Mouse (Mus musculus): ENCODE results near the gene Ccdc34. TPM values are rescaled to one million over a fixed set of nuclear protein-coding genes. Genes with fewer than 3 reads are reported as not detected.

Ccdc34 gene
- polyA plus RNA-seq, 1 experiment from 2014 or later: 33.5 TPM

DNA sequence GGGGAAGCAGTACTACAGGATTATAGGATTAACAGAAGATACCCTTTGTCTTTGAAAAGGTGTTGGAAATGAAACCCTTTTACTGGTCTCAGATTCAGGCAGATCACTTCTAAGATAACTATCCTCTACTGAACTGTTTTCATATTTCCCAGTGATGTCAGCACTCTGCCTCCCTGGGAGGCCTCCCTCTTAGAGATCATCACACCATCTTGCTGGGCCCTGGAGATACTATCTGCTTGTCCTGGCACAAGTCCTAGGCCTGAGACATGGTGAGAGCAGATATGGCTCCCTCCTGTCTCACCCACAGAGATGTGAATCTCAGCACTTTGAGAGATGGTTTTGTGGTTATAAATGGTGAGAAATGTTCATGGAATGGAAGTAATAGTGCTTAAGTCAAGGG lies 131.6 kb downstream of the Ccdc34 start:
- no peak overlapping the region for H3K4me2 ChIP-seq (ENCODE audit: low read length)
- H3K9ac ChIP-seq (replicated peaks; ENCODE audit: low read depth, low read length): no peak overlapping the region
- H3K27ac ChIP-seq (ENCODE audit: low read length): no peak overlapping the region
- H3K9me3 ChIP-seq (ENCODE audit: control insufficient read depth, low read length): no peaks in the 10 kb centered on the region
- H3K27me3 ChIP-seq (replicated peaks; ENCODE audit: control insufficient read depth, insufficient read depth, low read length): no peaks in the 10 kb centered on the region
- H3K36me3 ChIP-seq (ENCODE audit: control insufficient read depth, insufficient read depth): no peaks in the 10 kb centered on the region
- no peak overlapping the region for H3K4me3 ChIP-seq (replicated peaks; ENCODE audit: low read length)
- H3K4me1 ChIP-seq (replicated peaks; ENCODE audit: control insufficient read depth, insufficient read depth, low read length): no peaks in the 10 kb centered on the region
- no peak for ATAC-seq

DNA sequence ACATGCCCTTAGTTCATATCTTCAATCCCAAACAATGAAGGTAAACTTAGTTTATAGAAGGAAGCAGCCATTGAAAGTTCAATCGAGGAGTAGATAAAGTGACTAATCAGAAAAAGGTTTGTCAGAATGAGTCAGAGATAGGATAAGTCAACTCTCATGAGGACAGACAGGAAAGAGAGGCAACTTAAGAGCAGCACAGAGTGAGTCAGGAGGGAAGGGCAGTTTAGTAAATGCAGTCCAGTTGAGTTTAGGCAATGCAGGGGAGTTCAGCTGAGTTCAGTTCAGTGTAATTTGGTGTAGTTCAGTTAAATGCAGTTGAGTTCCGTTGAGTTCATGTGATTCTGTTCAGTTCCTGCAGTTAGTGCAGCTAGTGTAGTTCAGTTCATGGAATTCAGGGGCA lies 138.7 kb downstream of the Ccdc34 start:
- ATAC-seq: no peak
- H3K4me3 ChIP-seq (replicated peaks; ENCODE audit: low read length): no peak overlapping the region
- H3K4me1 ChIP-seq (replicated peaks; ENCODE audit: control insufficient read depth, insufficient read depth, low read length): no peaks in the 10 kb centered on the region
- 94% methylated on average over 2 of the region's 2 CpGs for WGBS
- H3K36me3 ChIP-seq (ENCODE audit: control insufficient read depth, insufficient read depth): no peaks in the 10 kb centered on the region
- no peak overlapping the region for H3K9ac ChIP-seq (replicated peaks; ENCODE audit: low read depth, low read length)
- no peaks in the 10 kb centered on the region for H3K27me3 ChIP-seq (replicated peaks; ENCODE audit: control insufficient read depth, insufficient read depth, low read length)
- no peak overlapping the region for H3K27ac ChIP-seq (ENCODE audit: low read length)
- H3K9me3 ChIP-seq (ENCODE audit: control insufficient read depth, low read length): 0 out of 2 replicates have a peak, but pooled peaks cover 3% of the 10 kb centered on the region
- H3K4me2 ChIP-seq (ENCODE audit: low read length): no peak overlapping the region

DNA sequence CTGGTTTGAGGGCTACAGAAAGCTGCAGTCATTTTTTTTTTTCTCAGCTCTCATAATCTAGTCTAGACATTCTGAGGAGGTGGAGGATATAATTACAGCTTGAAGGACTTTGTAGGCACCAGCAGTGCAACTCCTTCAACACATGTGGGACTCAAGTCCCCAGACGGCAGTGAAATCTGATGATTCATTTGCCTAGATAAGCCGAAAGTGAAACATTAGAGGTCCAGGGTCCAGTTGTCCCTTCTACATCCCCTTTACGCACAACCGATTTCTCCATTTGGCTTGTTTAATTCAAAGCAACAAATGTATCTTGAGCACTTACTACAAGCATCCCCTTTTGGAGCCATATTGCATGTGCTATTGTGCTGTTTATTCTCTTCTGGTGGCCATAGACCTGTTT lies 147.4 kb downstream of the Ccdc34 start:
- Histone ChIP-seq H3K36me3 (ENCODE audit: control insufficient read depth, insufficient read depth) (no peaks in the 10 kb centered on the region), H3K4me2 (ENCODE audit: low read length) (no peak overlapping the region), H3K27me3 (replicated peaks; ENCODE audit: control insufficient read depth, insufficient read depth, low read length) (no peaks in the 10 kb centered on the region), H3K9ac (replicated peaks; ENCODE audit: low read depth, low read length) (no peak overlapping the region), H3K27ac (ENCODE audit: low read length) (no peak overlapping the region), H3K4me3 (replicated peaks; ENCODE audit: low read length) (no peak overlapping the region), H3K9me3 (ENCODE audit: control insufficient read depth, low read length) (no peaks in the 10 kb centered on the region), H3K4me1 (replicated peaks; ENCODE audit: control insufficient read depth, insufficient read depth, low read length) (no peaks in the 10 kb centered on the region)
- no peak for ATAC-seq
- WGBS: 97% methylated on average over 4 of the region's 4 CpGs

DNA sequence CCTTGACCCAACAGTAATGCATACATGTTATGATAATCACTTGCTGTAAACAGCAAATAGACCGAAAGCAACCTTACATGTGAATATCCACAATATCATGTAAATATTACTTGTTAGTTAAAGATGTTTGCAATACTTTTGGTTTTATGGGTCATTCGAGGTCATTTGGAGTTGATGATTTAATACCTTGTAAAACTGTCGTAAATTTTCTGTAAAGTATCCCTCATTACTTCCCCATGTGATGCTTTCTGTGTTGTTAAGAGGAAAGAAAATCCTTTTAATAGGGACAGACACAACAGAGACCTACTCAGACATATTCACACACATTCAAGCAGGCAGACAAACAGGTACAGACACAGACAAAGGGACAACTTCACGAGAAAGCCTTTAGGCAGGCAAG lies 150.1 kb downstream of the Ccdc34 start:
- no peak for ATAC-seq
- no peaks in the 10 kb centered on the region for H3K27me3 ChIP-seq (replicated peaks; ENCODE audit: control insufficient read depth, insufficient read depth, low read length)
- H3K27ac ChIP-seq (ENCODE audit: low read length): no peak overlapping the region
- WGBS: 75% methylated on average over 4 of the region's 4 CpGs
- no peaks in the 10 kb centered on the region for H3K36me3 ChIP-seq (ENCODE audit: control insufficient read depth, insufficient read depth)
- H3K9me3 ChIP-seq (ENCODE audit: control insufficient read depth, low read length): no peaks in the 10 kb centered on the region
- H3K4me3 ChIP-seq (replicated peaks; ENCODE audit: low read length): no peak overlapping the region
- no peaks in the 10 kb centered on the region for H3K4me1 ChIP-seq (replicated peaks; ENCODE audit: control insufficient read depth, insufficient read depth, low read length)
- H3K4me2 ChIP-seq (ENCODE audit: low read length): no peak overlapping the region
- H3K9ac ChIP-seq (replicated peaks; ENCODE audit: low read depth, low read length): no peak overlapping the region

DNA sequence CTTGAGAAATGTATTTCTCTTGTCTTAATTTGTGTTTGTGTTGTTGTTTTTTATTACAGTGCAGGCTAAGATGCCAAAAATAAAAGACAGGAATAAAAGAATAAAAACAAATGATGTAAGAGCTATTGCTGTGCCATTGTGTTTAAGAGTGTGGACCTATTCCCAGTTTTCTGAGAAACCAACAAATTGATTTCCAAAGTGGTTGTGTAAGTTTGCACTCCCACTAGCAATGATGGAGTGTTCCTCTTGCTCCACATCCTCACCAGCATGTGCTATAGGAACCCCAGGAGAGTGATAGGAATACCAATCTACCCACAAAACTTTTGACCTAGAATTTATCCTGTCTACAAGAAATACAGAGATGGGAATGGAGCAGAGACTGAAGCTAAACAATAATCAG lies 150.7 kb downstream of the Ccdc34 start:
- H3K9me3 ChIP-seq (ENCODE audit: control insufficient read depth, low read length): no peaks in the 10 kb centered on the region

DNA sequence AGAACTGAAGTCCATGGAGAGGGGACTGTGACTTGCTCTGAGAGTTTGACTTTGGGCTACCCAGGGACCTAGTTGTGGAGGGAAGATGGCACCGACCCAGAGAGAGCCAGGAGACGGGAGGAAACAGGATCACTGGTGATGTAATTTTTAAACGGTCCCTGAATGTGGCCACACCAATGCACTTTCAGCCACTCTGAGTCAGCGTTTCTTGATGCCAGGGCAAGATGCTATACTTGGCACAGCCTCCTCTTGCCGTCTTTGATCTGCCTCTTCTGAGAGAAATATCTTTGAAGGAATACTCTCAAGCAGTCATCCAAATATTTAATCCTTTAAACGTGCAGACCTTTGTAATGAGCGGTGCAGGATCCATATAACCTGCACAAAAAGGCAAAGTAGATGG lies 154.8 kb downstream of the Ccdc34 start:
- WGBS: 39% methylated on average over 7 of the region's 7 CpGs
- Histone ChIP-seq H3K36me3 (ENCODE audit: control insufficient read depth, insufficient read depth) (no peaks in the 10 kb centered on the region), H3K9me3 (ENCODE audit: control insufficient read depth, low read length) (no peaks in the 10 kb centered on the region), H3K4me3 (replicated peaks; ENCODE audit: low read length) (no peak overlapping the region), H3K9ac (replicated peaks; ENCODE audit: low read depth, low read length) (no peak overlapping the region), H3K27me3 (replicated peaks; ENCODE audit: control insufficient read depth, insufficient read depth, low read length) (no peaks in the 10 kb centered on the region), H3K4me2 (ENCODE audit: low read length) (no peak overlapping the region), H3K4me1 (replicated peaks; ENCODE audit: control insufficient read depth, insufficient read depth, low read length) (peaks cover 8% of the 10 kb centered on the region), H3K27ac (ENCODE audit: low read length) (no peak overlapping the region)
- peak; percentile 27; the same call in 1 of the 2 replicates for ATAC-seq

More for the DNA sequence above, 150.7 kb downstream of the Ccdc34 start:
- Histone ChIP-seq H3K4me2 (ENCODE audit: low read length) (no peak overlapping the region), H3K4me3 (replicated peaks; ENCODE audit: low read length) (no peak overlapping the region), H3K36me3 (ENCODE audit: control insufficient read depth, insufficient read depth) (no peaks in the 10 kb centered on the region), H3K9ac (replicated peaks; ENCODE audit: low read depth, low read length) (no peak overlapping the region), H3K4me1 (replicated peaks; ENCODE audit: control insufficient read depth, insufficient read depth, low read length) (0 out of 2 replicates have a peak, but pooled peaks cover 2% of the 10 kb centered on the region), H3K27ac (ENCODE audit: low read length) (no peak overlapping the region), H3K27me3 (replicated peaks; ENCODE audit: control insufficient read depth, insufficient read depth, low read length) (no peaks in the 10 kb centered on the region)
- no peak for ATAC-seq

DNA sequence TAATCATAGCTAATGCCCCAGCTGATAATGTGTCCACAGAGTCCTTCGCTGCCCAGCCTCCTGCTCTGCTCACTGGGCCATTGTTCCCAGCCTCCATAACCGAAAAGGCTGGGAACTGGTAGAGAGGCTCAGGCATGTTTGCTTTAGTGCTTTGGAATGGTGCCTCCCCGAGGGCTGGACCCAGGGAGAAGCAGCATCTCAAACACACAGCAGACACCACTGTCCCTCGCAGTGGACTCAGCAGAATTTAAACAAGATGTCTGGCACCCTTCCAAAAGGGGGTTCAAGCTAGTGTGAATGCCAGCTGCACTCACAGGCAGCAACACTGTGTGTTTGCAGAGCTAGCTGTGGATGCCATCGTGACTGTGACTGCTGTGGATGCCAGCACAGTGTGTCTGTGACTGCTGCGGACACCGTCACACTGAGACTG lies 156.2 kb downstream of the Ccdc34 start:
- peak; percentile 82 for ATAC-seq
- Histone ChIP-seq H3K27me3 (replicated peaks; ENCODE audit: control insufficient read depth, insufficient read depth, low read length) (no peaks in the 10 kb centered on the region), H3K4me3 (replicated peaks; ENCODE audit: low read length) (no peak overlapping the region), H3K9ac (replicated peaks; ENCODE audit: low read depth, low read length) (no peak overlapping the region), H3K9me3 (ENCODE audit: control insufficient read depth, low read length) (no peaks in the 10 kb centered on the region), H3K4me1 (replicated peaks; ENCODE audit: control insufficient read depth, insufficient read depth, low read length) (peaks cover 8% of the 10 kb centered on the region), H3K36me3 (ENCODE audit: control insufficient read depth, insufficient read depth) (no peaks in the 10 kb centered on the region), H3K27ac (ENCODE audit: low read length) (no peak overlapping the region), H3K4me2 (ENCODE audit: low read length) (no peak overlapping the region)
- WGBS: 21% methylated on average over 7 of the region's 7 CpGs

DNA sequence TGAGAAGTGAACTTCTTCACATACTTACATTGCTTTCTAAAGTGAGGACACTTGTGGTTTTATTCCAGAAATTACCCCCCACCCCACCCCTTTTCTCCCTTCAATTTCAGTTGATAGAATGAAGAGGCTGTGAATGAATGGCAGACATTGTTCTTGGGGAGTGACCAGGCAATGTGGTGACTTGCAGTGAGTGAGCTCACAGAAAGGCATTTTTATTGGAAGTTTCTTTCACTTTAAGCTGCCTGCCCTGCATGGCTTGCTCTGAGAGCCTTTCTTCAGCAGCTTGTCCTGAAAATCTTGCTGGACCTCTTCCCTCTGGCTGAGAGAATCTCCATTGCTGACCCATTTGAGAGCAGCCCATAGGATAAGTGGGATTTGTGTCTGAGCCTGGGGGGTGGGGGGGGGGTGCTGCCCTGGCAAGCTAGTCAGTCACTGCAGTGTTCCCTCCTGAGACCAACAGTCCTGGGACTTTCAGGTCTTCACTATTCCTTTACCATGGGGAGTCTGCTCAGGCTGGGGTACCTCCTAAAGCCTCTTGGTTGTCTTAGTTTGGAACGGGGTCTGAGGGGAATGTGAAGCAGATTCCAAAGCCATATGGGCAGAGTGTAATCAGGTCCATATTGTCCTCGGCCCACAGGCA lies 159.3 kb downstream of the Ccdc34 start:
- Histone ChIP-seq H3K9me3 (ENCODE audit: control insufficient read depth, low read length) (no peaks in the 10 kb centered on the region), H3K4me3 (replicated peaks; ENCODE audit: low read length) (no peak overlapping the region), H3K27me3 (replicated peaks; ENCODE audit: control insufficient read depth, insufficient read depth, low read length) (no peaks in the 10 kb centered on the region), H3K36me3 (ENCODE audit: control insufficient read depth, insufficient read depth) (no peaks in the 10 kb centered on the region), H3K4me2 (ENCODE audit: low read length) (no peak overlapping the region), H3K4me1 (replicated peaks; ENCODE audit: control insufficient read depth, insufficient read depth, low read length) (peaks cover 19% of the 10 kb centered on the region), H3K9ac (replicated peaks; ENCODE audit: low read depth, low read length) (no peak overlapping the region), H3K27ac (ENCODE audit: low read length) (no peak overlapping the region)
- 68% methylated on average over 2 of the region's 2 CpGs for WGBS
- ATAC-seq: no peak

DNA sequence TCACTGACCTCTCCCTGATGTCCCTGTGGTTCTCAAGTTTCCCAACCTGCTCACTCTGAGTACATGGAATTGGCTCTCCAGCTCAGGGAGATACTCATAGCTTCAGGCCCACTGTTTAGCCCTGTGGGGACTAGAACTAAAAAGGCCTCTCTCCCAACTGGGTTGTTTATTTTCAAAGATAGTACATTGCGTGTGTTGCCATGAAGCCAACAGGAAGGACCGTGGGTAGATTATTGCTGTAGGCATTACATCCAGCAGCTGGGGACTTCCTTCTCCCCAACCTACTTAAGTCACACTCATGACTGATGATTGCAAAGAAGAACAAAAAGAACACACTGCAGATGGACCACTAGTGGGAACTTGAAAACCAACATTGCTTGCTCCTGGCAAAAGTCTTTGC lies 159.8 kb downstream of the Ccdc34 start:
- ATAC-seq: no peak
- Histone ChIP-seq H3K9ac (replicated peaks; ENCODE audit: low read depth, low read length) (no peak overlapping the region), H3K4me3 (replicated peaks; ENCODE audit: low read length) (no peak overlapping the region), H3K9me3 (ENCODE audit: control insufficient read depth, low read length) (no peaks in the 10 kb centered on the region), H3K4me2 (ENCODE audit: low read length) (no peak overlapping the region), H3K36me3 (ENCODE audit: control insufficient read depth, insufficient read depth) (no peaks in the 10 kb centered on the region), H3K27ac (ENCODE audit: low read length) (no peak overlapping the region), H3K4me1 (replicated peaks; ENCODE audit: control insufficient read depth, insufficient read depth, low read length) (peaks cover 21% of the 10 kb centered on the region), H3K27me3 (replicated peaks; ENCODE audit: control insufficient read depth, insufficient read depth, low read length) (no peaks in the 10 kb centered on the region)
- WGBS: 85% methylated on average over 2 of the region's 2 CpGs

DNA sequence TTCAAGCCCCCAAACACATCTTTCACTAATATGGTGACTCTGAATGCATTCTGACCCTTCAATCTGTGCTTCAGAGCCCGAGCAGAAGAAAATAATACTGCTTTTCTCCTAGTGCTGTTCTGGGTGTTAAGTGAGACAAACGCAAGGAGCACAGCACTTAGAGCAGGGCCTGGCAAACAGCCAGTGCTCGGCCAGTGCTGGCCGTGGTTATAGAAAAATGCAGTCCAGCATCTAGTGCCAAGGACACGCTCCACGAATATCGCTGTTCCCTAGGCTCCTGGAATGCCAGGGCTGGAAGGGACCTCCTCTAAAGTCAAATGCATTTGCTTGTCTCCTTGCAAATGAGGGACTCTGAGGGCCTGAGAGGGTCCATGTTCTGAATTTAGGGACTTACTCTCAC lies 160.3 kb downstream of the Ccdc34 start:
- no peaks in the 10 kb centered on the region for H3K27me3 ChIP-seq (replicated peaks; ENCODE audit: control insufficient read depth, insufficient read depth, low read length)
- no peak overlapping the region for H3K27ac ChIP-seq (ENCODE audit: low read length)
- no peak overlapping the region for H3K9ac ChIP-seq (replicated peaks; ENCODE audit: low read depth, low read length)
- WGBS: 19% methylated on average over 7 of the region's 7 CpGs
- peaks cover 23% of the 10 kb centered on the region for H3K4me1 ChIP-seq (replicated peaks; ENCODE audit: control insufficient read depth, insufficient read depth, low read length)
- H3K9me3 ChIP-seq (ENCODE audit: control insufficient read depth, low read length): no peaks in the 10 kb centered on the region
- no peak for ATAC-seq
- no peak overlapping the region for H3K4me2 ChIP-seq (ENCODE audit: low read length)
- no peak overlapping the region for H3K4me3 ChIP-seq (replicated peaks; ENCODE audit: low read length)
- H3K36me3 ChIP-seq (ENCODE audit: control insufficient read depth, insufficient read depth): no peaks in the 10 kb centered on the region
